Mouse (Mus musculus) ES-E14 (cell line): ENCODE data around the gene Rtp1. TPM values are rescaled to one million over a fixed set of nuclear protein-coding genes. Genes with fewer than 3 reads are reported as not detected.

Experiments used
- DNase-seq: peaks from one replicate; pipeline ENCODE4 v3.0.0-alpha.2; 2013; ENCODE audit warnings: low read depth, low spot score
- H3K27ac ChIP-seq: 2 replicates; pipeline ENCODE4 v1.5.1; 2012; ENCODE audit warnings: low read depth, mild to moderate bottlenecking, low read length, moderate library complexity, mixed read lengths; ENCODE audit not compliant: poor library complexity, insufficient read depth, severe bottlenecking
- H3K36me3 ChIP-seq: 2 replicates; pipeline ENCODE4 v1.6.1; 2012; ENCODE audit warnings: mild to moderate bottlenecking, low read length, moderate library complexity, mixed read lengths; ENCODE audit not compliant: control insufficient read depth, poor library complexity, insufficient read depth, severe bottlenecking
- H3K4me1 ChIP-seq, 2 experiments: fragments of 150-350 bp in 1 of 2; sonication (generic) in 1 of 2; 2 replicates each; pipeline ENCODE4 v1.6.1; 2012; ENCODE audit warnings: low read length in 2 of 2, mild to moderate bottlenecking in 1 of 2, mixed read lengths in 1 of 2; ENCODE audit not compliant: control insufficient read depth in 2 of 2, insufficient read depth in 2 of 2, poor library complexity in 1 of 2
- H3K4me3 ChIP-seq, 2 experiments: fragments of 150-350 bp in 1 of 2; sonication (generic) in 1 of 2; 2 replicates each; pipeline ENCODE4 v1.5.1; 2012; ENCODE audit warnings: low read length in 2 of 2, low read depth in 1 of 2, mild to moderate bottlenecking in 1 of 2, mixed read lengths in 1 of 2; ENCODE audit not compliant: insufficient read depth in 1 of 2, poor library complexity in 1 of 2, severe bottlenecking in 1 of 2
- H3K9ac ChIP-seq: 2 replicates; pipeline ENCODE4 v1.6.1; 2012; ENCODE audit warnings: low read depth, mild to moderate bottlenecking, low read length, mixed read lengths; ENCODE audit not compliant: poor library complexity, insufficient read depth, severe bottlenecking
- H3K9me3 ChIP-seq: fragments of 150-350 bp; sonication (generic); 2 replicates; pipeline ENCODE4 v1.6.1; 2012; ENCODE audit warnings: low read depth, mild to moderate bottlenecking, low read length; ENCODE audit not compliant: control insufficient read depth, insufficient read depth
- CHD2 ChIP-seq: IDR thresholded peaks from 2 replicates; pipeline ENCODE4 v1.6.1; 2014; ENCODE audit warnings: mild to moderate bottlenecking, low read depth, low read length, inconsistent platforms
- HCFC1 ChIP-seq: IDR thresholded peaks from 2 replicates; pipeline ENCODE4 v1.6.1; 2012; ENCODE audit warnings: low read length, inconsistent platforms, borderline replicate concordance; ENCODE audit not compliant: insufficient read depth
- MAFK ChIP-seq: IDR thresholded peaks from 2 replicates; pipeline ENCODE4 v1.6.1; 2014; ENCODE audit warnings: mild to moderate bottlenecking, low read depth, low read length, inconsistent platforms; ENCODE audit not compliant: insufficient read depth
- ZC3H11A ChIP-seq: IDR thresholded peaks from 2 replicates; pipeline ENCODE4 v1.6.1; 2012; ENCODE audit warnings: low read depth, mild to moderate bottlenecking, inconsistent platforms, low read length, borderline replicate concordance
- ZNF384 ChIP-seq: IDR thresholded peaks from 2 replicates; pipeline ENCODE4 v1.6.1; 2012; ENCODE audit warnings: low read depth, low read length, inconsistent platforms
- in situ Hi-C, 2 experiments: fragments of 600-800 bp; cut with MboI; formaldehyde crosslinking; loops; one replicate each; pipeline ENCODE4 v1.15.1; 2025; ENCODE audit warnings: low sequenced_read_pairs in 2 of 2, inconsistent platforms in 1 of 2; ENCODE audit not compliant: unreplicated experiment in 2 of 2
- total RNA-seq: library from RNA; depleted of rRNA; stranded (reverse); fragments of 300-350 nt; gene quantifications from 2 replicates; pipeline ENCODE4 v1.2.3, GENCODE M21; 2012

Gene Rtp1
- total RNA-seq, 1 experiment = not detected

GRCm38 (mm10) chr16:23416657-23417293, 12.2 kb upstream of the Rtp1 start:
- peak overlapping the region in 1 of 2 experiments; percentile 57; a peak in 2 of 4 replicates for H3K4me3 ChIP-seq

GRCm38 (mm10) chr16:23417456-23418240, 11.3 kb upstream of the Rtp1 start:
- H3K27ac ChIP-seq = no peak overlapping the region; the same call in 1 of the 2 replicates
- no peak overlapping the region for H3K4me3 ChIP-seq
- peaks cover 3 to 5% of the 10 kb centered on the region in 2 experiments; a peak in 2 of 4 replicates for H3K4me1 ChIP-seq
- no peak overlapping the region for H3K9ac ChIP-seq
- DNase-seq = no peak
- in situ Hi-C loops = loop anchor here in 1 of 2 experiments (25.0 kb wide), 1 partner anchor 255 kb away; no protein-coding TSS in a partner anchor
- TF ChIP-seq MAFK (no peak), ZC3H11A (no peak), CHD2 (no peak), ZNF384 (no peak), HCFC1 (no peak)
- no peaks in the 10 kb centered on the region for H3K9me3 ChIP-seq
- H3K36me3 ChIP-seq = no peaks in the 10 kb centered on the region

More at GRCm38 (mm10) chr16:23416657-23417293, 12.2 kb upstream of the Rtp1 start:
- Histone ChIP-seq H3K9ac (no peak overlapping the region), H3K4me1 (peaks cover 3 to 5% of the 10 kb centered on the region in 2 experiments; a peak in 2 of 4 replicates), H3K27ac (no peak overlapping the region; the same call in 1 of the 2 replicates), H3K36me3 (no peaks in the 10 kb centered on the region), H3K9me3 (no peaks in the 10 kb centered on the region)
- in situ Hi-C loops = loop anchor here in 1 of 2 experiments (25.0 kb wide), 1 partner anchor 254 kb away; no protein-coding TSS in a partner anchor
- TF ChIP-seq CHD2 (no peak), ZC3H11A (no peak), MAFK (no peak), HCFC1 (no peak)
- DNase-seq = peak; percentile 19

GRCm38 (mm10) chr16:23419565-23420085, 9.3 kb upstream of the Rtp1 start:
- no peak overlapping the region for H3K27ac ChIP-seq
- H3K9ac ChIP-seq = no peak overlapping the region
- no peak overlapping the region for H3K4me3 ChIP-seq
- H3K4me1 ChIP-seq = peaks cover 3 to 5% of the 10 kb centered on the region in 2 experiments; a peak in 2 of 4 replicates
- no peaks in the 10 kb centered on the region for H3K36me3 ChIP-seq
- no peaks in the 10 kb centered on the region for H3K9me3 ChIP-seq
- TF ChIP-seq HCFC1 (no peak), MAFK (no peak), CHD2 (no peak), ZNF384 (no peak), ZC3H11A (no peak)
- DNase-seq = no peak
- in situ Hi-C loops = loop anchor here in 1 of 2 experiments (25.0 kb wide), 1 partner anchor 257 kb away; no protein-coding TSS in a partner anchor

- H3K4me3 ChIP-seq = no peak overlapping the region
- H3K36me3 ChIP-seq = no peaks in the 10 kb centered on the region
- DNase-seq = no peak
- no peaks in the 10 kb centered on the region for H3K9me3 ChIP-seq
- TF ChIP-seq MAFK = no peak
- H3K27ac ChIP-seq = no peak overlapping the region
- H3K9ac ChIP-seq = no peak overlapping the region
- no peaks in the 10 kb centered on the region for H3K4me1 ChIP-seq
- in situ Hi-C loops = loop anchor here in 1 of 2 experiments (25.0 kb wide), 1 partner anchor 262 kb away; no protein-coding TSS in a partner anchor
These were observed 5.1 kb upstream of the Rtp1 start for GRCm38 (mm10) chr16:23423825-23424224.
